Mouse (Mus musculus) forebrain, embryonic 11.5 days (tissue): ENCODE measurements around the gene Asxl1. TPM values are rescaled to one million over a fixed set of nuclear protein-coding genes. Genes with fewer than 3 reads are reported as not detected.
"Not testable (repeated sequence)": the region's sequence is repeated elsewhere in the genome, so short reads cannot be mapped to it uniquely, and the experiment has no call there.

Experiments
- ATAC-seq: fragments of 200-750 bp; cut with Nextera tagmentation; replicated peaks from 2 replicates; pipeline ENCODE4 v1.8.0; 2017; ENCODE audit warnings: moderate TSS enrichment; ENCODE audit not compliant: low FRiP score
- DNase-seq: peaks from one replicate; pipeline ENCODE4 v3.0.0-alpha.2; 2017; ENCODE audit warnings: low spot score
- H3K27ac ChIP-seq: fragments of 300-500 bp; sonication (generic); 2 replicates; pipeline ENCODE4 v1.5.1; 2014; ENCODE audit warnings: low read depth, low read length
- H3K27me3 ChIP-seq: fragments of 300-500 bp; sonication (generic); 2 replicates; pipeline ENCODE4 v1.6.1; 2014; ENCODE audit warnings: mild to moderate bottlenecking, low read length, mixed read lengths; ENCODE audit not compliant: control insufficient read depth, insufficient read depth
- H3K36me3 ChIP-seq: fragments of 300-500 bp; sonication (generic); 2 replicates; pipeline ENCODE4 v1.6.1; 2014; ENCODE audit warnings: mild to moderate bottlenecking, low read length, moderate library complexity, mixed read lengths; ENCODE audit not compliant: control insufficient read depth, insufficient read depth
- H3K4me1 ChIP-seq: fragments of 300-500 bp; sonication (generic); replicated peaks from 2 replicates; pipeline ENCODE4 v1.6.1; 2014; ENCODE audit warnings: low read length, mixed read lengths; ENCODE audit not compliant: control insufficient read depth, insufficient read depth
- H3K4me2 ChIP-seq: fragments of 300-500 bp; sonication (generic); 2 replicates; pipeline ENCODE4 v1.6.1; 2014; ENCODE audit warnings: low read depth, mild to moderate bottlenecking, low read length, moderate library complexity, mixed read lengths; ENCODE audit not compliant: severe bottlenecking
- H3K4me3 ChIP-seq: fragments of 300-500 bp; sonication (generic); 2 replicates; pipeline ENCODE4 v1.5.1; 2014; ENCODE audit warnings: low read depth, low read length
- H3K9ac ChIP-seq: fragments of 300-500 bp; sonication (generic); 2 replicates; pipeline ENCODE4 v1.6.1; 2014; ENCODE audit warnings: low read length
- H3K9me3 ChIP-seq: fragments of 300-500 bp; sonication (generic); 2 replicates; pipeline ENCODE4 v1.6.1; 2016; ENCODE audit warnings: low read length, mixed read lengths; ENCODE audit not compliant: control insufficient read depth
- whole genome bisulfite sequencing: fragments of 180-500 bp; shearing (Covaris S2); extraction: QIAGEN DNeasy Blood & Tissue Kit; methylation state at CpG from one replicate; pipeline ENCODE4 v1.1.7; 2014; 5-methylcytosine and 5-hydroxymethylcytosine counted together
- polyA plus RNA-seq: library from polyadenylated mRNA; unstranded; fragments of >200 nt; fragmentation: Nextera tagmentation; extraction: Ambion mirVana; gene quantifications from 2 replicates; pipeline ENCODE4 v1.2.1, GENCODE M21; 2014

Gene Asxl1
- polyA plus RNA-seq, 1 experiment from 2014 or later: 25.4 TPM

GRCm38 (mm10) chr2:153348100-153348831 lies 2.6 kb downstream of the Asxl1 start:
- no peak for DNase-seq
- H3K4me2 ChIP-seq: peak overlapping the region; percentile 64; the same call in 1 of the 2 replicates
- no peaks in the 10 kb centered on the region for H3K9me3 ChIP-seq
- ATAC-seq: no peak
- peaks cover under 1% of the 10 kb centered on the region; the same call in 1 of the 2 replicates for H3K36me3 ChIP-seq
- H3K4me3 ChIP-seq: peak overlapping the region; percentile 90; the same call in 1 of the 2 replicates
- no peaks in the 10 kb centered on the region for H3K27me3 ChIP-seq
- WGBS: 72% methylated on average over 6 of the region's 6 CpGs
- H3K4me1 ChIP-seq: peaks cover 10% of the 10 kb centered on the region; the same call in 1 of the 2 replicates
- H3K9ac ChIP-seq: no peak overlapping the region
- H3K27ac ChIP-seq: no peak overlapping the region

GRCm38 (mm10) chr2:153350552-153351181 lies 5.0 kb downstream of the Asxl1 start:
- peaks cover 4% of the 10 kb centered on the region; the same call in 1 of the 2 replicates for H3K36me3 ChIP-seq
- DNase-seq: no peak
- ATAC-seq: no peak
- H3K4me1 ChIP-seq: peaks cover 8% of the 10 kb centered on the region; the same call in 1 of the 2 replicates
- no peaks in the 10 kb centered on the region for H3K27me3 ChIP-seq
- no peak overlapping the region for H3K4me2 ChIP-seq
- WGBS: 61% methylated on average over 6 of the region's 6 CpGs
- H3K9ac ChIP-seq: no peak overlapping the region
- H3K9me3 ChIP-seq: no peaks in the 10 kb centered on the region
- no peak overlapping the region for H3K4me3 ChIP-seq
- no peak overlapping the region for H3K27ac ChIP-seq

GRCm38 (mm10) chr2:153354648-153355047 lies 9.0 kb downstream of the Asxl1 start:
- no peaks in the 10 kb centered on the region for H3K9me3 ChIP-seq
- no peak for ATAC-seq
- 91% methylated on average over 2 of the region's 2 CpGs for WGBS
- no peak overlapping the region for H3K4me2 ChIP-seq
- H3K4me3 ChIP-seq: no peak overlapping the region
- H3K9ac ChIP-seq: no peak overlapping the region
- 0 out of 2 replicates have a peak, but pooled peaks cover 8% of the 10 kb centered on the region for H3K4me1 ChIP-seq
- peaks cover 15% of the 10 kb centered on the region; the same call in 1 of the 2 replicates for H3K36me3 ChIP-seq
- H3K27ac ChIP-seq: no peak overlapping the region
- no peaks in the 10 kb centered on the region for H3K27me3 ChIP-seq
- no peak for DNase-seq

GRCm38 (mm10) chr2:153356784-153357183 lies 11.2 kb downstream of the Asxl1 start:
- 92% methylated on average over 4 of the region's 4 CpGs for WGBS
- Histone ChIP-seq H3K4me3 (no peak overlapping the region), H3K27ac (no peak overlapping the region), H3K9me3 (no peaks in the 10 kb centered on the region), H3K4me2 (no peak overlapping the region), H3K36me3 (peaks cover 15% of the 10 kb centered on the region; the same call in 1 of the 2 replicates), H3K27me3 (no peaks in the 10 kb centered on the region), H3K9ac (no peak overlapping the region), H3K4me1 (no peaks in the 10 kb centered on the region)
- no peak for DNase-seq
- ATAC-seq: no peak

- Histone ChIP-seq H3K9ac (no peak overlapping the region), H3K9me3 (no peaks in the 10 kb centered on the region), H3K4me3 (no peak overlapping the region), H3K27me3 (no peaks in the 10 kb centered on the region), H3K4me1 (no peaks in the 10 kb centered on the region), H3K27ac (no peak overlapping the region), H3K4me2 (no peak overlapping the region), H3K36me3 (peaks cover 10% of the 10 kb centered on the region; the same call in 1 of the 2 replicates)
- DNase-seq (no peak), ATAC-seq (no peak)
- 94% methylated on average over 1 of the region's 1 CpGs for WGBS
Observed at GRCm38 (mm10) chr2:153361101-153361710, 15.6 kb downstream of the Asxl1 start.

GRCm38 (mm10) chr2:153364531-153364930 lies 18.9 kb downstream of the Asxl1 start:
- H3K9me3 ChIP-seq, H3K36me3 ChIP-seq, H3K27me3 ChIP-seq, H3K4me2 ChIP-seq, ATAC-seq, DNase-seq, H3K27ac ChIP-seq, H3K4me3 ChIP-seq, H3K4me1 ChIP-seq, H3K9ac ChIP-seq: not testable (repeated sequence)
- 94% methylated on average over 14 of the region's 14 CpGs for WGBS

GRCm38 (mm10) chr2:153370871-153371270 lies 25.2 kb downstream of the Asxl1 start:
- H3K9me3 ChIP-seq: no peaks in the 10 kb centered on the region
- H3K4me3 ChIP-seq: no peak overlapping the region
- H3K36me3 ChIP-seq: peaks cover 9% of the 10 kb centered on the region; the same call in 1 of the 2 replicates
- H3K27me3 ChIP-seq: no peaks in the 10 kb centered on the region
- no peak overlapping the region for H3K4me2 ChIP-seq
- no peaks in the 10 kb centered on the region for H3K4me1 ChIP-seq
- DNase-seq: no peak
- H3K27ac ChIP-seq: no peak overlapping the region
- ATAC-seq: no peak
- H3K9ac ChIP-seq: no peak overlapping the region

GRCm38 (mm10) chr2:153375380-153375779 lies 29.8 kb downstream of the Asxl1 start:
- H3K27ac ChIP-seq: no peak overlapping the region
- no peak for ATAC-seq
- H3K4me3 ChIP-seq: no peak overlapping the region
- no peaks in the 10 kb centered on the region for H3K9me3 ChIP-seq
- no peaks in the 10 kb centered on the region for H3K36me3 ChIP-seq
- H3K9ac ChIP-seq: no peak overlapping the region
- no peaks in the 10 kb centered on the region for H3K4me1 ChIP-seq
- 91% methylated on average over 2 of the region's 2 CpGs for WGBS
- no peaks in the 10 kb centered on the region for H3K27me3 ChIP-seq
- no peak overlapping the region for H3K4me2 ChIP-seq
- no peak for DNase-seq
